Mouse (Mus musculus) kidney, embryonic 15.5 days (tissue): ENCODE measurements around the gene Ldlrap1. TPM values are rescaled to one million over a fixed set of nuclear protein-coding genes. Genes with fewer than 3 reads are reported as not detected.

Experiments
- ATAC-seq: fragments of 200-750 bp; cut with Nextera tagmentation; replicated peaks from 2 replicates; pipeline ENCODE4 v1.8.0; 2017; ENCODE audit warnings: moderate TSS enrichment; ENCODE audit not compliant: low FRiP score
- H3K27ac ChIP-seq: fragments of 300-500 bp; sonication (generic); 2 replicates; pipeline ENCODE4 v1.5.1; 2015; ENCODE audit warnings: mild to moderate bottlenecking, inconsistent platforms
- H3K27me3 ChIP-seq: fragments of 300-500 bp; sonication (generic); 2 replicates; pipeline ENCODE4 v1.6.1; 2015; ENCODE audit warnings: inconsistent platforms
- H3K36me3 ChIP-seq: fragments of 300-500 bp; sonication (generic); 2 replicates; pipeline ENCODE4 v1.6.1; 2015; ENCODE audit warnings: inconsistent platforms
- H3K4me1 ChIP-seq: fragments of 300-500 bp; sonication (generic); 2 replicates; pipeline ENCODE4 v1.6.1; 2015; ENCODE audit warnings: inconsistent platforms
- H3K4me2 ChIP-seq: fragments of 300-500 bp; sonication (generic); 2 replicates; pipeline ENCODE4 v1.6.1; 2015; ENCODE audit warnings: moderate library complexity, mild to moderate bottlenecking, inconsistent platforms
- H3K4me3 ChIP-seq: fragments of 300-500 bp; sonication (generic); replicated peaks from 2 replicates; pipeline ENCODE4 v1.5.1; 2015; ENCODE audit warnings: mild to moderate bottlenecking, inconsistent platforms
- H3K9ac ChIP-seq: fragments of 300-500 bp; sonication (generic); 2 replicates; pipeline ENCODE4 v1.6.1; 2015; ENCODE audit warnings: mild to moderate bottlenecking, inconsistent platforms
- H3K9me3 ChIP-seq: fragments of 300-500 bp; sonication (generic); replicated peaks from 2 replicates; pipeline ENCODE4 v1.6.1; 2016; ENCODE audit warnings: inconsistent platforms
- WGBS: fragments of 180-500 bp; shearing (Covaris S2); methylation state at CpG from one replicate; pipeline ENCODE4 v1.1.7; 2015; ENCODE audit warnings: mixed read lengths; 5-methylcytosine and 5-hydroxymethylcytosine counted together
- polyA plus RNA-seq: library from polyadenylated mRNA; unstranded; fragments of >200 nt; fragmentation: Nextera tagmentation; extraction: Ambion mirVana; gene quantifications from 2 replicates; pipeline ENCODE4 v1.2.1, GENCODE M21; 2015

Ldlrap1 gene
- polyA plus RNA-seq, 1 experiment from 2014 or later, result 23.6 TPM

DNA sequence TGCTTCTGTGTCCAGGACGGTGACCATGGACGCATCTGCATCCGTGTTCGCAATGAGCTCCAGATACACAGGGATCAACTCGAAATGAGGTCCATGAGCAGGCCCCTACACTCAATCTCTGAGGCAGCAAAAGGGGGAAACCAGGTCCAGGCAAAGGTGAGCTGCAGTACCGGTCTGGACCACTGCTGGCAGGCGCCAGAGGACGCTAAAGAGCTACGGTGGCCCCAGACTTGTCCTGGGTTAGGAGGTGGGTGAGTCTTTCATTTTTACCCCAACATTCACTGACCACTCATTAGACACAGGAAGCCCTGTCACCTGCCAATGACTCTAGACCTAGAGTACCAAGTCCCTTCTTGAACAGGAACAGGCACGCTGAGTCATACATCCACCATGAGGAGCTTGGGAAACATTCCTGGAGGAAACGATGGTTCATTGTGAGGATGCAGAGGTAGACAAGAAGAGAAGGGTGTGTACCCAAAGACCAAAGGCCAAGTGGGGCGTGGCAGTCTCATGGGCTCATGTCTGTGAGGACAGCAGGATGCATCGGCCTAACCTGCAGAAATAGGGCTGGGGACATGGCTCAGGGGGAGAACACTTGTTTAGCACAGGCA lies 42.0 kb downstream of the Ldlrap1 start:
- no peak for ATAC-seq
- H3K9ac ChIP-seq, result no peak overlapping the region
- H3K9me3 ChIP-seq, result no peaks in the 10 kb centered on the region
- no peak overlapping the region for H3K4me2 ChIP-seq
- no peaks in the 10 kb centered on the region for H3K36me3 ChIP-seq
- H3K27me3 ChIP-seq, result no peaks in the 10 kb centered on the region
- peaks cover 30% of the 10 kb centered on the region for H3K4me1 ChIP-seq
- no peak overlapping the region for H3K27ac ChIP-seq
- WGBS, result 69% methylated on average over 13 of the region's 13 CpGs
- H3K4me3 ChIP-seq, result no peak overlapping the region

DNA sequence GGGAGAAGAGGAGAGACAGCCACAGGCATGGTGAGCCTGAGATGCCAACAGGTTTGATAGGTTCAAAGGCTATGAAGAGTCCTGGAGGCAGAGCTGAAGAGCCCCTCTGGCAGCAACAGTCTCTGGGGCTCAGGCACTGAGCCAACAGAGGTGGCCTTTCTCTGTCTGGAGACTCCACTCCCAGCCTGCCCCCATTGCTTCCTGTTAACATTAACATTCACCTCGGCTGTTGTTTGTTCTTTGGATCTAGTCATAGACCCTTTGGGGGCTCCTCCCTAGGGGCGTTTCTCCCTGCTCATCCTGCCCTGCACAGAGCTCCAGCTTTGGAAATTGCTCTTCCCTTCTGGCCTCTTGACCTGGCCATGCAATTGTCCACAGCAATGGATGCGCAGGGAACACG lies 42.9 kb downstream of the Ldlrap1 start:
- Histone ChIP-seq H3K36me3 (no peaks in the 10 kb centered on the region), H3K4me1 (peaks cover 21% of the 10 kb centered on the region), H3K9me3 (no peaks in the 10 kb centered on the region), H3K9ac (no peak overlapping the region), H3K4me2 (no peak overlapping the region), H3K27me3 (no peaks in the 10 kb centered on the region), H3K27ac (0 out of 2 replicates have a peak overlapping the region, but pooled peaks have one; percentile 7), H3K4me3 (no peak overlapping the region)
- no peak for ATAC-seq
- 36% methylated on average over 4 of the region's 4 CpGs for WGBS

DNA sequence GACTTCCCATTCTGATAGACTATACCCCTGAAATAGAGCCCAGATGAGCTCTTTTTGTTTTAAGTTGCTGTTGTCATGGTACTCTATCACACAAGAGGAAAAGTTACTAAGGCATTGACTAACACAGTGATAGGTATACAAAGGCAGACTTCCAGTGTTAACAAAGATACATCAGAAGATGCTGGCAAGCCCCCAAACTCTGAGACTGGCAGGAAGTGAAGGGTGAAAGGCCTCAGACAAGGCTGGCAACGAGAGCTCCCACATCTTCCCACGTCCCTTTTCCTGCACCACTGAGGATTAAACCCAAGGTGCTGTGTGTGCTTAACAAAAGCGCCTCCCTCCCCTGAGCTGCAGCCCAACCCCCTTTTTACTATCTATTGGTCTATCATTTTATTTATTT lies 44.6 kb downstream of the Ldlrap1 start:
- Histone ChIP-seq H3K4me3 (no peak overlapping the region), H3K27ac (no peak overlapping the region), H3K4me2 (no peak overlapping the region), H3K4me1 (peaks cover 18% of the 10 kb centered on the region), H3K36me3 (no peaks in the 10 kb centered on the region), H3K9ac (no peak overlapping the region), H3K9me3 (no peaks in the 10 kb centered on the region), H3K27me3 (no peaks in the 10 kb centered on the region)
- ATAC-seq, result no peak
- WGBS, result 54% methylated on average over 3 of the region's 3 CpGs

DNA sequence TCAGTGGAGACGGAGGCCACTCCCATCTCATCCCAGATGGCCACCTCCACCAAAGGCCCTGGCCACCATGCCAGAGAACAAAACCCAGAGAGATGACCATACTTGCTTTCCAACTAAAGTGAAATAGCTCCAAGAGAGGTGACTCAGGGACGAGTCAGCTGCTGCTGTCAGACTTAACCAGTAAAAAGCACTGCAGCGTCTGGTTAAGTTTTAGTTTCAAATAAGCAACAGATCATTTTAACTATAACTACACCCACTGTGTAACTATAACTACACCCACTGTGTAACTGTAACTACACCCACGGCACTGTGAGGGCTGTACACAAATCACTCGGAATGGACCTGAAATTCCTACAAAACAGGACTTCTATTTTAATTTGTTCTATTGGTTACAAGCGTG lies 46.7 kb downstream of the Ldlrap1 start:
- H3K4me3 ChIP-seq, result no peak overlapping the region
- WGBS, result 80% methylated on average over 6 of the region's 6 CpGs
- no peak overlapping the region for H3K27ac ChIP-seq
- no peaks in the 10 kb centered on the region for H3K27me3 ChIP-seq
- H3K4me2 ChIP-seq, result no peak overlapping the region
- peaks cover 18% of the 10 kb centered on the region for H3K4me1 ChIP-seq
- no peaks in the 10 kb centered on the region for H3K36me3 ChIP-seq
- H3K9ac ChIP-seq, result no peak overlapping the region
- no peaks in the 10 kb centered on the region for H3K9me3 ChIP-seq
- no peak for ATAC-seq

DNA sequence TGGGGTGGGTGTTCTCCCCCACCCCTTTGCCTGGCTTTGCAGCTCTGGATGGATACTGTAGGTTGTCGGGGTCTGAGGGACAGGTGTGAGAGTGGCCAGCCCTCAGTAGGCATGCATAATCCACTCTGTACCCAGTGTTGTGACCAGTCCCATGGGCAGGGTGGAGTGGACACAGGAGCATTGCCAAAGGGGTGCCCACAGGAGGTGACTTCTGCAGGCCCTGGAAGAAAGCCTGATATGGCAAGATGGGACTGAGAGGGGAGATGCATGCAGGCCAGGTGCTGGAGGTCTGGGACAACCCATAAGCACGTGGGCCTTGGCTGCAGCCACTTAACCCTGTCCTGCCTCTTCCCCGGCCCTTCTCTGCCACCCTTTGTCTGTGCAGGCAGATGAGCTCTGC lies 47.5 kb downstream of the Ldlrap1 start:
- Histone ChIP-seq H3K4me1 (peaks cover 15% of the 10 kb centered on the region), H3K4me2 (no peak overlapping the region), H3K27ac (no peak overlapping the region), H3K36me3 (no peaks in the 10 kb centered on the region), H3K9ac (no peak overlapping the region), H3K4me3 (no peak overlapping the region), H3K27me3 (no peaks in the 10 kb centered on the region), H3K9me3 (no peaks in the 10 kb centered on the region)
- 63% methylated on average over 3 of the region's 3 CpGs for WGBS
- ATAC-seq, result no peak

DNA sequence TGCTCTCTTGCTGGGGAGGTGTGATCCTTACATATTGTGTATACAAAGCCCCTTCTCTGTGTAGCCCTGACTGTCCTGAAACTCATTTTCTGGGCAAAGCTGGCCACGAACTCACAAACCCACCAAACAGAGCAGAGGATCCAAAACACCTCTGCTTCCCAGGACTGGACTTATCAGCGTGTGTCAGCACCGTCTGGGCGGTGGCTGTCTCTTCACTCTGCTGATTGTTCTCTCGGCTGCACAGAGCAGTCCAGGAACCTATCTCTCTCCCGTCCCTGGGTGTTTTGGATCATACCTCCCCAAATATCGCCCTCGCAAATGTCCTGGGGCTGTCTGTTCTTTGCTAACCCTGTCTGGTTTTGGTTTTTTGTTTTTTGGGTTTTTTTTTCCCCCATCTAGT lies 48.3 kb downstream of the Ldlrap1 start:
- Histone ChIP-seq H3K9me3 (no peaks in the 10 kb centered on the region), H3K9ac (no peak overlapping the region), H3K4me3 (no peak overlapping the region), H3K4me2 (no peak overlapping the region), H3K36me3 (no peaks in the 10 kb centered on the region), H3K27ac (no peak overlapping the region), H3K27me3 (no peaks in the 10 kb centered on the region), H3K4me1 (0 out of 2 replicates have a peak, but pooled peaks cover 6% of the 10 kb centered on the region)
- WGBS, result 74% methylated on average over 8 of the region's 8 CpGs
- ATAC-seq, result no peak

DNA sequence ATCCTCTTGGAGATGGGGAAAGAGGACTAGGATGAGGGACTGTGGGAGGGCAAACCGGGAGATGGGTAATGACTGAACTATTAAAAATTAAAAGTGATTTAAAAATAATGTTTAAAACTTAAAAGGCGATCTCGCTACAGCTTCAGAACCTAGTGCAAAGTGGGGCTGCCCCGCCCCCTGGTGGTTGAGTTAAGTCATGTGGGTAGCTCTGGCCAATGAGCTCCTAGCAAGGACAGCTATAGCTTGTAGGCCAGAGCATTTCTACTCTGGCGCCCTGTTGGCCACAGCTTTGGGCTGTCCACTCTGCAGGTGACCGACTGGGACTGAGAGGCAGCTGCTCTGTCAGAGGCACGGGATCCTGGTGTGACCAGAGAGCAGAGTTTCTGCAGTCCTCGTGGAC lies 53.9 kb downstream of the Ldlrap1 start:
- no peak overlapping the region for H3K9ac ChIP-seq
- peak overlapping the region; percentile 39 for H3K4me2 ChIP-seq
- no peak overlapping the region for H3K27ac ChIP-seq
- H3K4me3 ChIP-seq, result no peak overlapping the region
- no peaks in the 10 kb centered on the region for H3K27me3 ChIP-seq
- no peaks in the 10 kb centered on the region for H3K9me3 ChIP-seq
- ATAC-seq, result peak; percentile 90
- no peaks in the 10 kb centered on the region for H3K36me3 ChIP-seq
- WGBS, result 5% methylated on average over 8 of the region's 8 CpGs
- peaks cover 9% of the 10 kb centered on the region; the same call in 1 of the 2 replicates for H3K4me1 ChIP-seq

DNA sequence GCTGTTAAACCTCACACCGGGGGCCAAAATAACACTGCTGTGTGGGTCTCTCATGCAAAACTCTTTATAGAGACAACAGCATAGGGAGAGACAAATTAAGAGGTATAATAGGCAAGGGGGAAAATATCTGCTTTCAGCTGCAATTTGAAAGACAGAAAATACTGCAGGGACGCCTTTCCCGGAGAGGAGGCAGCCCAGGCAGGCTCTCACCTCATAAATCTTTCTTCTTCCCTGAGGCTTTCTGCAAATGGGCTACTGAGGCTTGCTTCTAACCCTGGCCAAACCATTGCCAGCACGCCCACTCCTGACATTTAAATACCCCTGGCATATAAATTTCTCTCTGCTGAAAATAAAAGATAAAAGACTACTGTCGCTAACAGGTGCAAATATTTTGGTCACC lies 62.5 kb downstream of the Ldlrap1 start:
- Histone ChIP-seq H3K9me3 (no peaks in the 10 kb centered on the region), H3K4me2 (no peak overlapping the region), H3K4me1 (peaks cover 40% of the 10 kb centered on the region), H3K9ac (no peak overlapping the region), H3K27me3 (peaks cover 21% of the 10 kb centered on the region), H3K4me3 (no peak overlapping the region), H3K27ac (no peak overlapping the region), H3K36me3 (no peaks in the 10 kb centered on the region)
- ATAC-seq, result no peak
- 29% methylated on average over 5 of the region's 5 CpGs for WGBS

DNA sequence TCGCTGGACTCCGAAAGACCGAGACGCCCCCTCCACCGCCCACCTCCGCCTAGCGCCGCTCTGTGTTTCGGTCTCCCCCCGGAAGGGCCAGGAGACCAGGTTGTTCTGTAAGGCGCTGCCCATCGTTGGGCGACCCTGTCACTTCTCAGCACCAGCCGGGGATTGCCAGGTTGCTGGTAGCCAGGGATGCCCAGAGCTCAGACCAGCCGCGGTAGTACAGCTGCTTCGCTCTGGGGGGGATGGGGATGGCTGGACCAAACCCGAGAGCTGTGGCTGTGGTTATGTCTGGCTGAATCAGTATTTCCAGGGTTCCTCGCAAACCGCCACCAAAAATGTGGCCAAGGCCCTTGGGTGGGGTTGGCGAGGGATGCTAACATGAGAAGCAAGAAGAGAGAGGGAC lies 63.2 kb downstream of the Ldlrap1 start:
- Histone ChIP-seq H3K4me3 (peak overlapping the region; percentile 61), H3K9me3 (no peaks in the 10 kb centered on the region), H3K36me3 (no peaks in the 10 kb centered on the region), H3K27me3 (peaks cover 21% of the 10 kb centered on the region), H3K27ac (no peak overlapping the region), H3K4me1 (peaks cover 38% of the 10 kb centered on the region), H3K4me2 (peak overlapping the region; percentile 98), H3K9ac (peak overlapping the region; percentile 37)
- under 1% methylated on average over 21 of the region's 21 CpGs for whole genome bisulfite sequencing
- ATAC-seq, result no peak

DNA sequence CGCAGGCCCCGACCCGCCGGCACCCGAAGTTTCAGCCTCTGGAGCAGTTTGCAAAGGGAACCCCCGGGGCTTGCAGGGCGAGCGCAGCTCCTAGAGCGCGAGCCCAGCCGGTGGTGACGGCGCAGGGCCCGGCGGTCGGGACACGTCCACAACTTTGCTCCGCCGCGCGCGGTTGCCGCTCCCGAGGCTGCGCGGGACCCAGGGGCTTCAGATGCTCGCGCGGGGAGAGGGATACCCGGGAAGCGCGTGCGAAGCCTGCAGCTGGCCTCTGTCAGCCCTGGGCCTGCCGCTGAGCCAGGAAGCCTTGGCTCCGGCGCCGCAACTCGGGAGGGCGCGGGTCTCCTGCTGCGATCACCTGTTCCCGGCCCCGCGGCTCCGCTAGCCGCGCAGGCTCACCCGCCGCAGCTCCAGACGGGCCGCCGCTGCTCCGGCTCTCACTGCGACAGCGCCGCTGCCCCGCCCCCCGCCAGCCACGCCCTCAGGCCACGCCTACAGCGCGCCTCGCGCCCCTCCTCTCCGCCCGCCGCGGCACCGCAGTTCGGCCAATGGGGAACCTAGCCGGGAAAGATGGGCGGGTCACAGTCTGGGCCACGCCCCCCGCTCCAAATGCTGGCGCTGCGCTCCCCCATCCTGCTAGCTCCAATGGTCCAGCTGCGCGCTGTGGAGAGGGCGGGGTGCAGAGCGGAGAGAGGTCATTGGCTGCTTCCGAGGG lies 63.8 kb downstream of the Ldlrap1 start, which contains the start of gene Man1c1:
Man1c1 (minus strand) TSS at position 456 of the 712 bp plus-strand sequence.
- peak within 1 kb of the TSS; percentile 61 for H3K27ac ChIP-seq

DNA sequence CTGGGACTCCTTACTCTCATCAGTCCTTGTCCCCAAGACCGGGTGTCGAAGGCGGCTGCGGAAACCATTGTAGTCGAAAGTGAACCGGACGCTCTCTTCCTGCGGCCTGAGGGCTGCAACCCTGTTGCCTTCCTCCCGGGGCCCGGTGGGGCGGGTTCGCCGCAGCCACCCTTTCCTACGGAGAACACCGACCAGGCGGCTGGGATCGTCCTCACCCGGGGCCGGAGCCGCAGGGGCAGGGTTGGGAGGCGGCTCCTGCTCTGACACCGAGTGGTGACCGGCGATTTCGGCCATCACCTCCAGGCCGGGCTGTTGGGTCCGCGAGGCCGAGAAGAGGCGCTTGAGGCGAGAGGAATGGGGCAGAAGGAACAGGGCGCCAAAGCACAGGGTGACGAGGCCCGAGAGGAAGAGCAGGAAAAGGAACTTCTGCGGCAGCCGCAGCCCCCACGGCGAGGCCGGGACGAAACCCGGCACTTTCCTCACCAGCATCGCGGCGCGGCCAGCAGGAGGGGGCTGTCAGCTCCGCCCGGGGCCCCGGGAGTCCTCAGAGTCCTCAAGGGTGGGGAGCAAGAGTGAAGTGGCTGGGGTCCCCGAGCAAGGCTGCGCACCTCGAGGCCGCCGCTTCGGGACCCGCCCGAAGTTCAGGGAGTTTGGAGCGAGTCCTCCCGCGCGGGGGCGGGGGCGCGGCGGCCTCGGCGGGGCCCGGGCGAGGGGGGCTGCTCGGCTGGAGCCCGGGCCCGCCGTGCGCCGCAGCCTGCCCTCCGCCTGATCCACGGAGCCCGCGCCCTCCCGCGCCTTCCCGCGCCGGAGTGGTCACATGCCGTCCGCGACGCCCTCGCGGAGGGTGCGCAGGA lies 64.6 kb downstream of the Ldlrap1 start:
- under 1% methylated on average over 76 of the region's 90 CpGs for WGBS
- peaks cover 21% of the 10 kb centered on the region for H3K27me3 ChIP-seq
- no peaks in the 10 kb centered on the region for H3K9me3 ChIP-seq
- peak; percentile 10 for ATAC-seq
- peak overlapping the region; percentile 61 for H3K9ac ChIP-seq
- peaks cover 38% of the 10 kb centered on the region for H3K4me1 ChIP-seq
- H3K4me3 ChIP-seq, result peak overlapping the region; percentile 61
- H3K27ac ChIP-seq, result peak overlapping the region; percentile 61
- H3K4me2 ChIP-seq, result peak overlapping the region; percentile 98
- no peaks in the 10 kb centered on the region for H3K36me3 ChIP-seq

More for the DNA sequence above, 63.8 kb downstream of the Ldlrap1 start, which contains the start of gene Man1c1:
- WGBS, result under 1% methylated on average over 80 of the region's 81 CpGs
- H3K27me3 ChIP-seq, result peaks cover 21% of the 10 kb centered on the region
- no peaks in the 10 kb centered on the region for H3K36me3 ChIP-seq
- H3K4me3 ChIP-seq, result peak within 1 kb of the TSS; percentile 61
- H3K4me2 ChIP-seq, result peak within 1 kb of the TSS; percentile 98
- peak within 1 kb of the TSS; percentile 61 for H3K9ac ChIP-seq
- H3K4me1 ChIP-seq, result peaks cover 38% of the 10 kb centered on the region
- H3K9me3 ChIP-seq, result no peaks in the 10 kb centered on the region
- peak; percentile 95 for ATAC-seq

DNA sequence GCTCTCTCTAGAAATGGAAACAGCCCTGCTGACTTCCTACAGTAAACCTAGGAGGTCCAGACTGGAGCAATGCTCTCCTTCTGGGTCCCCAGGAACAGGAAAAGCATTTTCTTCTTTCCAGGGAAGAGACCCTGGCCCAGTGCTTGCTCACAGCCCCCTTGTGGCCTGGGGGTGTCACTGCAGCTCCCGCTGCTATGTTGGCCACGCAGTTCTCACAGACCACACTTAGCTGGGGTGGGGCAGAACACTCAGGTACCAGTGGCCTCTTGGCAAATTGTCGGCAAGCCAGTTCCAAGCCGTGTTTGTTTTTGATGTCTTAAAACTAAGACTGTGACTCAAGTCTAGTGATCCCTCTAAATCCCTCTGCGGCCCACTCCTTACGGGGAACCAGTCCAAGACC lies 65.9 kb downstream of the Ldlrap1 start:
- peak overlapping the region; percentile 98 for H3K4me2 ChIP-seq
- WGBS, result 32% methylated on average over 6 of the region's 6 CpGs
- H3K4me3 ChIP-seq, result peak overlapping the region; percentile 61
- no peak for ATAC-seq
- H3K27ac ChIP-seq, result no peak overlapping the region
- peaks cover 38% of the 10 kb centered on the region for H3K4me1 ChIP-seq
- no peaks in the 10 kb centered on the region for H3K9me3 ChIP-seq
- no peak overlapping the region for H3K9ac ChIP-seq
- H3K36me3 ChIP-seq, result no peaks in the 10 kb centered on the region
- H3K27me3 ChIP-seq, result peaks cover 21% of the 10 kb centered on the region
